Mouse (Mus musculus): ENCODE measurements around the gene Per1.

The Per1 gene

DNA sequence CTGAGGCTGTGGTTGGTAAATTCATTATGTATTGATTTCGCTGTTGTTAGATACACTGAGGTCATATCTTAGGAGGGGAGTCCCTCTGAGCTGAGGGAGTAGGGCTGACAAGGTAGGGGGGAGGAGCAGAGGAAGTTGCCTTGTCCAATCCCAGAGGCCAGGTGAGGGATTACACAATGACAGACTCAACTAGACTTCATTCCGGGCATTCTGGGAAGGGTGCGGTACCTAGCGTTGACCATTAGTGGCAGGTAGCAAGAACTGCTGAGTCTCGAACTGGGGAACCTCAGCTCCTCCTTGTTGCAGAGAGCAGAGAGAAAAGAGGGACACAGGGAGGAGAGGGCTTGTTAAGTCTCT lies 38.5 kb downstream of the Per1 start:
- DNase-seq (ENCODE audit: low spot score in 2 of 2): no peak

DNA sequence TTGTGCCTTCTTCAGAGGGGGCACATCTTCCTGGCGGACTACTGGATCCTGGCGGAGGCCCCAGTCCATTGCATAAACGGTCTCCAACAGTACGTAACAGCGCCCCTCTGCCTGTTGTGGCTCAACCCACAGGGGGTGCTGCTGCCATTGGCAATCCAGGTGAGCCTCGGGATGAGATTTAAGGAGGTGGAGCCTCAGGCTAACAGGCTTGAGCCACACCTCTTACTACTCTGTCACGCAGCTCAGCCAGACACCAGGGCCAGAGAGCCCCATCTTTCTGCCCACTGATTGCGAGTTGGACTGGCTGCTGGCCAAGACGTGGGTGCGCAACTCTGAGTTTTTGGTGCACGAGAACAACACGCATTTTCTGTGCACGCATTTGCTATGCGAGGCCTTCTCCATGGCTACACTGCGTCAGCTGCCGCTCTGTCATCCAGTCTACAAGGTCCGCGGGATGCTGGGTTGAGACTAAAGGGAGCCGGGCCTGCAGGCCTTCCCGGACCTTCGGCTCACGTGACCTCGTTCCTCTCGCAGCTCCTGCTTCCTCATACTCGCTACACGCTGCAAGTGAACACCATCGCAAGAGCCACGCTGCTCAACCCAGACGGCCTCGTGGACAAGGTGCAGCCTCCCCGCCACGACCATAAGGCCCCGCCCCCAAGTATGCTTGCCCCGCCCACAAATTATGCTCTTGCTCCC lies 39.1 kb downstream of the Per1 start:
- DNase-seq (ENCODE audit: low spot score in 2 of 2): peak; percentile 84 to 88

DNA sequence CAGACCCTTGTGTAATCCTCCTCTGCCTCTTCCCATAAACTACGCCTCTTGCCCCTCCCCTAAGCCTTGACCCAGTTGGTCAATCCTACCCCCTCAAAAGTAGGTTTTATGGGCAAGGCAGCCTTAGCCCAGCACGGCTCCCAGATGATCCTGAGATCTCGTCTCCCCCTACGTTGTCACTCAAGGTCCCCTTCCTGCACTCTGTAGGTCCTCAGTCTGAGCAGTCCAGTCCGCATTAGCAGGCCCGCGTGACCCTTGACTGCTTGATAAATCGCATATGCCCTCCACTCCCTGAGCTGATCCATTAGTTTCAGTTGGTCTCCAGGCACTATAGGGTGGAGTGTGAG lies 39.6 kb downstream of the Per1 start:
- no peak for DNase-seq (ENCODE audit: low spot score in 2 of 2)

DNA sequence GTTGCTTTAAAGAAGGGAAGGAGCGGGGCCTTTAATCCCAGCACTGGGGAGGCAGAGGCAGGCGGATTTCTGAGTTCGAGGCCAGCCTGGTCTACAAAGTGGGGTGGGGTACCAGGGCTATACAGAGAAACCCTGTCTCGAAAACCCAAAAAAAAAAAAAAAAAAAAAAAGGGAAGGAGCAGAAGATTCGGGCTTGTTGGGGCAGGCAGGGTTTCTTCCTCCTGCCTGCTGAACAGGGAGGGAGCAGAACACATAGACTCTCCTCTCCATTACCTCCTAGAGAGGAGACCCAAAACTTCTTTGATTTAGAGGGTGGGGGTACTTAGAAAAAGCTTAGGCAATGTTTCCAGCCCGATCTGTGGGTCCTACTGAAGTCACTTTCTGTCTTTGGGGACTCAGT lies 40.3 kb downstream of the Per1 start:
- DNase-seq (ENCODE audit: low spot score in 2 of 2): no peak

GRCm38 (mm10) chr11:69147546-69147945 lies 52.5 kb downstream of the Per1 start:
- DNase-seq (ENCODE audit: low spot score in 2 of 2): no peak

DNA sequence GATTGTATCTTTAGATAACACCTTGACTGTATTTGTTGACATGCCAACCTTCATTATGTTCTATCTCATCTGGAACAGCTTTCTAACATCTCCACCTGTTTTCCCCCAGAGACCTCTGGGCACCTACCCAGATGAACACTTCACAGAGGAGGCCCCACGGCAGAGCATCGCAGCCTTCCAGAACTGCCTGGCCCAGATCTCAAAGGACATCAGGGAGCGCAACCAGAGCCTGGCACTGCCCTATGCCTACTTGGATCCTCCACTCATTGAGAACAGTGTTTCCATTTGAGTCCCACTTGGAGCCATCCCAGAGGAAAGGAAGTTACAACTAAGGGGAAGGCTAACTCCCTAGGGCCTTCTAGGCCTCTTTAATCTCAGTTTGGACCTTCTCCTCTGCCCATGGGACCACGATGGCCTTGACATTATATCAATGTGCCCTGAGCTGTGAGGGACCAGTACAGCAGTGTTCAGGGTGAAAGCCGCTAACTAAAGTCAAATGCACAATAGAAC lies 53.5 kb downstream of the Per1 start:
- no peak for DNase-seq (ENCODE audit: low spot score in 2 of 2)

GRCm38 (mm10) chr11:69149728-69150127 lies 54.7 kb downstream of the Per1 start:
- DNase-seq (ENCODE audit: low spot score in 2 of 2): no peak

DNA sequence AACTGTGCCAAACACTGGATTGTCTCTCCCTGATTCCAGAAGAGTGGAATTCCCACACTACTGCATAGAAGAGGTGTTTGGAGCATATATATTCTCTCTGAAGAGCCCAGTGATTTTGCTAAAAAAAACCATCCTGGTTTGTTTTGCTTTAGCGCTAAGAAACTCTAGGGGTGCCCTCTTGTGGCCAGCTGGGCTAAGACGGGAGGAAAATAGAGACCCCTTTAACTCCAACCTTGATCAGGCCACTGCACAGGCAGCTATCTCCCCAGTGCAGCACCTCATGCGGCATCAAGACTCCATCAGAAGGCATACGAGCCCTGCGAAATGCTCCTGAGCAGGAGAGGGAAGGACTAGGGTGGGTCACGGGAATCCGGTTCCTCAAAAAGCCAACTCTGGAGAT lies 55.4 kb downstream of the Per1 start:
- DNase-seq (ENCODE audit: low spot score in 2 of 2): peak; percentile 38 to 57

DNA sequence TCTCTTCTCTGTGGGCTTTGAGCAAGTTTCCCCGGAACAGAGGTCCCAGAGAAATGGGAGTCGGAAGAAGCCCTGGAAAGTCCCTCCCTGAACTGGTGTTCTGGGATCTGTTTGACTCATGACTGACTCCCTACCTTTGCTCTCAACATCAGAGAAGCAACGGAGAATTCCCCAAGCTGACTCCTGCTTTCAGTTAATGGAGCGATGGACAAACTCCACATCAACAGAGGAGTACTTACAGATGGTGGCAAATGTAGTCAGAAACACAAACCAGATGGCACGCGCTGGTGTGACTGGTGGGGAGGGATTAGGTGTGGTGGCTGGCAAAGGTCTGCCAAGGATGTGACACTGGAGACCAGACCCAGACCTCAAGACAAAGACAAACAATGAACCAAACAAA lies 56.0 kb downstream of the Per1 start:
- no peak for DNase-seq (ENCODE audit: low spot score in 2 of 2)

DNA sequence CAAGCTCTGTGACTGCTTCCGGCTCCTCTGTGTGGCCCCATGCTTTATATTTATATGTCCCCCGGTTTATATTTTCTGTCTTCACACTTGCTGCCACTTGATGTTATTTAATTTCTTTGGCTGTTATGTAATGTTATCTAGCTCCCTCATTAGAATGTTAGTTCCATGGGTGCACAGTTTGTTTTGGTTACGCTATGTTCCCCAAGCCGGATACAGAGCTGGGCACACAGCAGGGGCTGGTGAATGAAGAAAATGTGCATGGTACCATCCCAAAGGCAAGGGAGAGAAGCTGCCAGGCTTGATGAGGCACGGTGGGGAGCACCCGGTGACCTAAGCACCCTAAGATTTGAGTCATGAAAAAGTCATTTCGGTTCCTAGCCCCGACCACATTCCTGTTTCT lies 58.8 kb downstream of the Per1 start:
- no peak for DNase-seq (ENCODE audit: low spot score in 2 of 2)

DNA sequence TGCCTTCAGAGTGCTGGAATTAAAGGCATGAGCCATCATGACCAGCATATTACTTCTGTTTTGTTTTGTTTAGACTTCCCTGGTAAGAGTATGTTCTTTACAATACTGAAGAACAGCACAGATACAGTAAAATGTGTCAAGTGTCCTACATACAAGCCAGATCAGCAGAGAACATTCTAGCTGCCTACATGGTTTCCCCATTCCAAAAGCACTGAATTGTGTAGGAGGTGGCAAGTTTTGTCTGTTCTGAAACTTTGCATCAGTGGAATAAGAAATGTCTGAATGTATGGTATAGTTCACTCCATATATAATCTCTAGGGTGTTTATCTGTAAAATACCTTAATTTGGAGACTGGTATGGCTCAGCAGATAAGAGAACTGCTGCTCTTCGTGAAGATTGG lies 60.3 kb downstream of the Per1 start:
- DNase-seq (ENCODE audit: low spot score in 2 of 2): peak in 1 of 2 experiments; percentile 52

DNA sequence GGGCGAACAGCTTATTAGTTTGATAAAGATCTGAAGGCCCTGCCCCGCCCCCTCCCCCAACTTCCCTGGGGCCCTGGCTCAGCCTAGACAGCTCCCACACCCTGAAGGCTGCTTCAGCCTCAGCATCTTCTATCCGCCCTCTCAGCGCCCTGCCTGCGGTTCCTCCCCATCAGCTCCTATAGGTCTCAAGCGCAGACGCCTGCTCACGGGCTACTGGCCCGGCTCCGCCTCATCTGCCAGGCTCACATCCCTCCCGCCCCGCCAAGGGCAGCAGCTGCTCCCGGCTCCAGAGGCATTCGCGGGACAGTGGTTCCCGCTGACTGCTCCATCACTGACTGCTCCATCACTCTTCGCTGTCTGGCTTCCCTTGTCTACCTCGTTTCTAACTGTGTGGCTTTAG lies 61.8 kb downstream of the Per1 start, which contains the start of gene Alox12b:
Alox12b (plus strand) TSS at position 190 of the 400 bp plus-strand sequence.
- DNase-seq (ENCODE audit: low spot score in 2 of 2): peak in 1 of 2 experiments; percentile 38
